Mouse (Mus musculus) kidney, adult 2 months (tissue): ENCODE data around the gene Sipa1.

Source experiments
- CTCF ChIP-seq: fragments of 200-500 bp; conservative IDR thresholded peaks from 2 replicates; pipeline ENCODE4 v1.5.1; 2011; ENCODE audit warnings: low read depth, mild to moderate bottlenecking, control low read depth, low read length, moderate library complexity, mixed read lengths; ENCODE audit not compliant: insufficient read depth, insufficient read length
- POLR2A ChIP-seq: fragments of 200-500 bp; IDR thresholded peaks from one replicate; pipeline ENCODE4 v1.6.1; 2011; ENCODE audit warnings: low read depth, low read length, control low read depth

GRCm38 (mm10) chr19:5684236-5684635 lies 20.7 kb upstream of the Sipa1 start:
- TF ChIP-seq POLR2A: no peak
- no peak for TF ChIP-seq CTCF
